Mouse (Mus musculus): ENCODE data around the gene Rpl18.

DNA sequence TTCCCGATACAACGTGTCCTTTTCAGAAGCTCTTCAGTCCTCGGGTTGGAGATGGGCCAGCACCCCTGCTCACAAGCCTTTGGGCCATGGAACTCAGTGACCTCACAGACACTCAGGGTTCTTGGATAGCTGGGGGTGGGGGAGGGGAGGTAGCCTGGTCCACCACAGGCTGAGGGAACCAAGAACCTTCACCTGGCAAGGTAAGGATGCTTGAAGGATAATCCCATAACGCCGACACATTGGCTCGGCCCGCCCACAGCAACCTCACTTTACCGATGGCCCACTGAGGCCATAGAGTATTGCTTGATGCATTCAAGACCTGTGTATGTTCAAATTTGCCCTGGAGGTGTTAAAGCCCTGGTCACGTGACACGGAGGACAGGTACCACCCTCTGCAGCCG is 10.5 kb downstream of the Rpl18 start, which contains the start of gene Spaca4:
- no peak for TF ChIP-seq CTCF (IDR thresholded peaks at IDR 0.05; ENCODE audit: borderline replicate concordance, extremely low read depth, insufficient read depth, insufficient read length)
- TF ChIP-seq POLR2A (IDR thresholded peaks at IDR 0.05; ENCODE audit: borderline replicate concordance, extremely low read depth, insufficient read depth, insufficient read length, poor library complexity, severe bottlenecking), result no peak

All from brain, embryonic 14.5 days (tissue).